Mouse (Mus musculus) limb, embryonic 14.5 days (tissue): ENCODE measurements around the gene Zbtb37. TPM values are rescaled to one million over a fixed set of nuclear protein-coding genes. Genes with fewer than 3 reads are reported as not detected.
"Not testable (repeated sequence)": the region's sequence is repeated elsewhere in the genome, so short reads cannot be mapped to it uniquely, and the experiment has no call there.

Experiments used
- ATAC-seq: fragments of 200-750 bp; cut with Nextera tagmentation; 2 replicates; pipeline ENCODE4 v1.8.0; 2017; ENCODE audit warnings: low read depth, moderate number of reproducible peaks, moderate TSS enrichment; ENCODE audit not compliant: low FRiP score
- DNase-seq: peaks from one replicate; pipeline ENCODE4 v3.0.0-alpha.2; 2015; ENCODE audit warnings: low spot score
- H3K27ac ChIP-seq: fragments of 300-500 bp; sonication (generic); replicated peaks from 2 replicates; pipeline ENCODE4 v1.5.1; 2014; ENCODE audit warnings: low read depth, mild to moderate bottlenecking, low read length, moderate library complexity, mixed read lengths
- H3K27me3 ChIP-seq: fragments of 300-500 bp; sonication (generic); 2 replicates; pipeline ENCODE4 v1.6.1; 2014; ENCODE audit warnings: low read length, mixed read lengths; ENCODE audit not compliant: control insufficient read depth, insufficient read depth
- H3K36me3 ChIP-seq: fragments of 300-500 bp; sonication (generic); 2 replicates; pipeline ENCODE4 v1.6.1; 2014; ENCODE audit warnings: mild to moderate bottlenecking, low read length, moderate library complexity, mixed read lengths; ENCODE audit not compliant: control insufficient read depth, insufficient read depth
- H3K4me1 ChIP-seq: fragments of 300-500 bp; sonication (generic); 2 replicates; pipeline ENCODE4 v1.6.1; 2014; ENCODE audit warnings: antibody characterized with exemption, low read length, mixed read lengths; ENCODE audit not compliant: control insufficient read depth, insufficient read depth
- H3K4me2 ChIP-seq: fragments of 300-500 bp; sonication (generic); replicated peaks from 2 replicates; pipeline ENCODE4 v1.6.1; 2014; ENCODE audit warnings: low read depth, mild to moderate bottlenecking, low read length, moderate library complexity; ENCODE audit not compliant: severe bottlenecking
- H3K4me3 ChIP-seq: fragments of 300-500 bp; sonication (generic); replicated peaks from 2 replicates; pipeline ENCODE4 v1.5.1; 2014; ENCODE audit warnings: low read length
- H3K9ac ChIP-seq: fragments of 300-500 bp; sonication (generic); 2 replicates; pipeline ENCODE4 v1.6.1; 2014; ENCODE audit warnings: mild to moderate bottlenecking, low read depth, low read length, moderate library complexity; ENCODE audit not compliant: severe bottlenecking
- H3K9me3 ChIP-seq: fragments of 300-500 bp; sonication (generic); 2 replicates; pipeline ENCODE4 v1.6.1; 2016; ENCODE audit warnings: low read length; ENCODE audit not compliant: control insufficient read depth
- POLR2A ChIP-seq: fragments of 200-500 bp; IDR thresholded peaks from 2 replicates; pipeline ENCODE4 v1.8.0; 2012; ENCODE audit warnings: inconsistent platforms, mild to moderate bottlenecking, moderate library complexity, borderline replicate concordance; ENCODE audit not compliant: insufficient read depth, insufficient read length; ENCODE audit errors: extremely low read depth
- WGBS: fragments of 180-500 bp; shearing (Covaris S2); extraction: QIAGEN DNeasy Blood & Tissue Kit; methylation state at CpG from one replicate; pipeline ENCODE4 v1.1.7; 2014; 5-methylcytosine and 5-hydroxymethylcytosine counted together
- polyA plus RNA-seq, 2 experiments: library from polyadenylated mRNA; depleted of rRNA in 1 of 2; stranded (reverse) in 1 of 2; unstranded in 1 of 2; fragments of >200 nt; fragmentation: Nextera tagmentation in 1 of 2; extraction: Ambion mirVana in 1 of 2; gene quantifications; 2 replicates each; pipeline versions ENCODE4 v1.2.1 to v1.2.3; 2012 to 2014

The Zbtb37 gene
- polyA plus RNA-seq, 2 experiments: 5.2 to 6.9 TPM

DNA sequence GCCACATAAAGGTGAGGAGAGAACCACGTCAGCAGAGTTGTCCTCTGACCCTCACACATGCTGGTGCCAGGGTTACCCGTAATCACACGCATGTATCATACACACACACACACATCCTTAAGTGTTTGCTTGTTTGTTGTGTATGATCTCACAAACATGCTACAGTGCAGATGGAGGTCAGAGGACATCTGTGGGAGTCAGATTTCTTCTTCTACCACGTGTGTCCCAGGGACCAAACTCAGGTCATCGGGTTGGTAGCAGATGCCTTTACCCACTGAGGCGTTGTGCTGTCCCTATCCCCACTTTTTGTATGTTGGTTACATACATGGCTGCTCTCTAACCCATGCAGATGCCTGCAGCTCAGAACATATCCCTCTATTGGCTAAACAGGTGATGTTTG lies 49.2 kb downstream of the Zbtb37 start:
- H3K27me3 ChIP-seq: no peaks in the 10 kb centered on the region
- ATAC-seq: no peak
- no peaks in the 10 kb centered on the region for H3K4me1 ChIP-seq

DNA sequence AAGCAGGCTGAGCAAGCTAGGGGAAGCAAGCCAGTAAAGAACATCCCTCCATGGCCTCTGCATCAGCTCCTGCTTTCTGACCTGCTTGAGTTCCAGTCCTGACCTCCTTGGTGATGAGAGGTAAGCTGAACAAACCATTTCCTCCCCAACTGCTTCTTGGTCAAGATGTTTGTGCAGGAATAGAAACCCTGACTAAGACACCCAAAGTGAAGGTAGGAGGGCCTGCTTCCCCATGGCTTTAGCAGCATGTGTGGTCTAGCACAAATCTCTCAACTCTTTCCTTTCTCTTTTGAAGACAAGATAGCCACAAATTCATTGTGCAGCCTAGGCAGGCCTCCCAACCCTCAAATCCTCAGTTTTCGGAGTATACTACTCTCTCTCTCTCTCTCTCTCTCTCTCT lies 49.9 kb downstream of the Zbtb37 start:
- not testable (repeated sequence) for H3K9me3 ChIP-seq, H3K4me2 ChIP-seq, H3K9ac ChIP-seq, H3K36me3 ChIP-seq, H3K4me1 ChIP-seq, H3K4me3 ChIP-seq, H3K27me3 ChIP-seq, DNase-seq, H3K27ac ChIP-seq, ATAC-seq
- WGBS: 74% methylated on average over 1 of the region's 1 CpGs

More for the DNA sequence above, 49.2 kb downstream of the Zbtb37 start:
- no peak overlapping the region for H3K4me2 ChIP-seq
- H3K27ac ChIP-seq: no peak overlapping the region
- H3K9me3 ChIP-seq: no peaks in the 10 kb centered on the region
- no peak overlapping the region for H3K9ac ChIP-seq
- no peak for TF ChIP-seq POLR2A
- H3K4me3 ChIP-seq: no peak overlapping the region
- no peak for DNase-seq
- H3K36me3 ChIP-seq: no peaks in the 10 kb centered on the region
- WGBS: 69% methylated on average over 6 of the region's 6 CpGs

GRCm38 (mm10) chr1:160982887-160983286 lies 51.8 kb downstream of the Zbtb37 start:
- WGBS: 82% methylated on average over 3 of the region's 3 CpGs
- Histone ChIP-seq H3K9ac (no peak overlapping the region), H3K27ac (no peak overlapping the region), H3K36me3 (no peaks in the 10 kb centered on the region), H3K4me2 (no peak overlapping the region), H3K27me3 (no peaks in the 10 kb centered on the region), H3K9me3 (no peaks in the 10 kb centered on the region), H3K4me1 (no peaks in the 10 kb centered on the region), H3K4me3 (no peak overlapping the region)
- no peak for ATAC-seq
- no peak for DNase-seq
- no peak for TF ChIP-seq POLR2A

GRCm38 (mm10) chr1:160981337-160981736 lies 53.3 kb downstream of the Zbtb37 start:
- H3K9ac ChIP-seq: no peak overlapping the region
- no peak overlapping the region for H3K27ac ChIP-seq
- no peak for TF ChIP-seq POLR2A
- DNase-seq: no peak
- no peaks in the 10 kb centered on the region for H3K4me1 ChIP-seq
- no peaks in the 10 kb centered on the region for H3K27me3 ChIP-seq
- H3K4me2 ChIP-seq: no peak overlapping the region
- no peaks in the 10 kb centered on the region for H3K36me3 ChIP-seq
- ATAC-seq: no peak
- H3K9me3 ChIP-seq: no peaks in the 10 kb centered on the region
- WGBS: 87% methylated on average over 4 of the region's 4 CpGs
- H3K4me3 ChIP-seq: no peak overlapping the region

GRCm38 (mm10) chr1:160980537-160981234 lies 54.0 kb downstream of the Zbtb37 start:
- Histone ChIP-seq H3K27me3 (no peaks in the 10 kb centered on the region), H3K4me2 (no peak overlapping the region), H3K4me3 (no peak overlapping the region), H3K36me3 (peaks cover 5% of the 10 kb centered on the region), H3K9ac (no peak overlapping the region), H3K4me1 (no peaks in the 10 kb centered on the region), H3K9me3 (no peaks in the 10 kb centered on the region), H3K27ac (no peak overlapping the region)
- no peak for TF ChIP-seq POLR2A
- ATAC-seq (no peak), DNase-seq (no peak)
- WGBS: 68% methylated on average over 8 of the region's 8 CpGs

DNA sequence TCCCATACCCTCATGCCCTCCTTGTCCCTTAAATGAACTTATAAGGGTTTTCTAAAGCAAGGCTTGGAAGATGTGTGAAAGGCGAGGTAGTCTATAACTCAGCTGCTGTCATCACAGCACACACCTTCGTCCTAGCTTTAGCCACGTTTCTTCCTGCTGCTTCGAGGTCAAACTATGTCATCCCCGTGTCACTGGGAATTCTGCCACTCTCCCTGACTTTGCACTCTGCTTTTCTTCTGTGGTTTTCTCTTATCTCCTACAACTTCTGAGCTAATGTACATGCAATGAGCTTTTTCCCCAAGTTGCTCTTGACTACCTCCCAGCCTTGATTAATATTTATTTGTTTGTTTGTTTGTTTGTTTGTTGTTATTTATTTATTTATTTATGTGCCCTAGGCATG lies 54.6 kb downstream of the Zbtb37 start:
- Histone ChIP-seq H3K4me1 (no peaks in the 10 kb centered on the region), H3K4me2 (no peak overlapping the region), H3K9me3 (no peaks in the 10 kb centered on the region), H3K9ac (no peak overlapping the region), H3K27ac (no peak overlapping the region), H3K4me3 (no peak overlapping the region), H3K36me3 (peaks cover 9% of the 10 kb centered on the region), H3K27me3 (no peaks in the 10 kb centered on the region)
- no peak for DNase-seq
- no peak for ATAC-seq
- TF ChIP-seq POLR2A: no peak
- WGBS: 80% methylated on average over 5 of the region's 5 CpGs
